7 mouse cellular contexts compared by ENCODE assay signal in the genomic region with DNA sequence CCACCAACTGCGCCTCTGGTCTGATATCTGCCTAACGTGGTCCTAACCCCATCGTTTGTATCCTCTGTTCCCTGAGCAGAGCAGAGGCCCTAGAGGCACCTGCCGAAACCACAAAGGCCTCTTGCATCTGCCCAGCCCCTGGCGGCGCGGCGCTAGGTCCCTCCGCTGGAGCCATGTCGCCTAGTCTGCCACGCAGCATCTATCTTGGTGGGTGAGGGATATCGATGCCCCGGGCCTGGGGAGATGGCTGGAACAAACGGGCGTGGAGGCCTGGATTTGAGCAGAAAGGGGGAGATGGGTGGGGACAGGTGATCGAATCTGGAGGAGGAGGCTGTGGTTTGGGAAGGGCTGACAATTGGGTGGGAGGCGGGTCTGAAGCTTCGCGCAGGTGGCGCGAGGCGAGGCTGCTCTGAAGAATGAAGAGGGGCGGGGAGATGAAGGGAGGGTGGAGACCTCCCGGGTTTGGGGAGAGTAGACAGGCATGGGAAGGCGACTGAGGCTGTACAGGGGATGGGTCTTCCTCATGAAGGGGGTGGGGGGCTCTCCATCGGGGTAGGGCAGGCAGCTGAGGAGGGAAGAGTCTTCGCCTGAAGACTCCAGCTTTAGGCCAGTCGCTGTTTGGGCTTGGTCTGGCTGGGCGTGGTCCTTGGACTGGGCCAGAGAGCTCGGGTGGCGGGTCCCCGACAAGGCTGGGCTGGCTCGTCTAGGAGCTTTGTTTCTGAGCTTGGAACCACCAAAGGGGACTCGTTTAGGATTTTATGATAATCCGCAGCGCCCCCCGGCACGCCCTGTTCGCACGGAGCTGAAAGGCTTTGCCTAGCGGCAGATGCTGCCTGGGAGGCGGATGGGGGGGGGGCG. TPM values are rescaled to one million over a fixed set of nuclear protein-coding genes. Genes with fewer than 3 reads are reported as not detected.
DNase-seq lines count a peak whose midpoint lies in the region; ATAC-seq and TF ChIP-seq lines count a peak whose summit lies in the region.

No protein-coding gene starts in this region.

- ATAC-seq in lung, embryonic 14.5 days (ENCODE audit: insufficient read depth), result peak; percentile 6
- peak; percentile 57 for ATAC-seq in forebrain, embryonic 13.5 days
- no peak for ATAC-seq in intestine, postnatal 0 days
- ATAC-seq in midbrain, embryonic 14.5 days (ENCODE audit: low FRiP score, low TSS enrichment), result peak; percentile 61

- under 1% methylated on average over 43 of the region's 43 CpGs for WGBS in lung, embryonic 14.5 days
- under 1% methylated on average over 43 of the region's 43 CpGs for WGBS in cerebellum, adult 2 months
- WGBS in forebrain, embryonic 13.5 days, result under 1% methylated on average over 41 of the region's 43 CpGs
- under 1% methylated on average over 43 of the region's 43 CpGs for WGBS in intestine, postnatal 0 days
- under 1% methylated on average over 43 of the region's 43 CpGs for whole genome bisulfite sequencing in midbrain, embryonic 14.5 days

- H3K9me3 ChIP-seq in lung, embryonic 14.5 days (ENCODE audit: low read depth, low read length), result no peaks in the 10 kb centered on the region
- H3K9me3 ChIP-seq in forebrain, embryonic 13.5 days (replicated peaks), result no peaks in the 10 kb centered on the region
- no peaks in the 10 kb centered on the region for H3K9me3 ChIP-seq in intestine, postnatal 0 days (ENCODE audit: control insufficient read depth)
- no peaks in the 10 kb centered on the region for H3K9me3 ChIP-seq in midbrain, embryonic 14.5 days (ENCODE audit: control insufficient read depth, low read length)

- H3K9ac ChIP-seq in lung, embryonic 14.5 days, result peak overlapping the region; percentile 47
- H3K9ac ChIP-seq in forebrain, embryonic 13.5 days, result peak overlapping the region; percentile 94
- H3K9ac ChIP-seq in intestine, postnatal 0 days (ENCODE audit: low read depth, low read length), result no peak overlapping the region
- peak overlapping the region; percentile 95 for H3K9ac ChIP-seq in midbrain, embryonic 14.5 days (replicated peaks; ENCODE audit: low read length)

- peak; percentile 41 for DNase-seq in lung, embryonic 14.5 days
- no peak for DNase-seq in lung, postnatal 14 days
- peak; percentile 36 to 55 for DNase-seq in cerebellum, adult 2 months
- DNase-seq in midbrain, embryonic 14.5 days, result peak; percentile 82
- peak; percentile 45 for DNase-seq in thymus, postnatal 14 days

- no peak overlapping the region for H3K27ac ChIP-seq in lung, embryonic 14.5 days (ENCODE audit: low read depth)
- no peak overlapping the region for H3K27ac ChIP-seq in cerebellum, adult 2 months (ENCODE audit: insufficient read depth, low read length)
- H3K27ac ChIP-seq in forebrain, embryonic 13.5 days, result peak overlapping the region; percentile 93
- no peak overlapping the region for H3K27ac ChIP-seq in intestine, postnatal 0 days (ENCODE audit: low read depth, low read length)
- H3K27ac ChIP-seq in midbrain, embryonic 14.5 days (replicated peaks; ENCODE audit: low read depth, low read length), result peak overlapping the region; percentile 96

- no peak for TF ChIP-seq CTCF in lung, embryonic 14.5 days (IDR thresholded peaks at IDR 0.05; ENCODE audit: low read depth)
- TF ChIP-seq CTCF in cerebellum, adult 2 months (IDR thresholded peaks at IDR 0.05; ENCODE audit: borderline replicate concordance, insufficient read depth, low read depth, low read length), result no peak
- 0 out of 2 replicates have a peak, but pooled peaks have one; percentile 2 for TF ChIP-seq CTCF in intestine, postnatal 0 days (IDR thresholded peaks at IDR 0.05; ENCODE audit: low read depth)

- peaks cover 46% of the 10 kb centered on the region for H3K27me3 ChIP-seq in lung, embryonic 14.5 days (ENCODE audit: insufficient read depth, low read length)
- no peaks in the 10 kb centered on the region for H3K27me3 ChIP-seq in cerebellum, adult 2 months (ENCODE audit: control insufficient read depth, insufficient read depth, low read length)
- H3K27me3 ChIP-seq in forebrain, embryonic 13.5 days, result 0 out of 2 replicates have a peak, but pooled peaks cover 4% of the 10 kb centered on the region
- H3K27me3 ChIP-seq in intestine, postnatal 0 days (replicated peaks; ENCODE audit: control insufficient read depth, insufficient read depth, low read length), result peaks cover 52% of the 10 kb centered on the region
- H3K27me3 ChIP-seq in midbrain, embryonic 14.5 days (ENCODE audit: control insufficient read depth, insufficient read depth, low read length), result no peaks in the 10 kb centered on the region

- peak overlapping the region; percentile 41 for H3K4me3 ChIP-seq in lung, embryonic 14.5 days (ENCODE audit: low read depth, low read length)
- peak overlapping the region; percentile 64 for H3K4me3 ChIP-seq in cerebellum, adult 2 months (replicated peaks; ENCODE audit: insufficient read depth, low read depth, low read length)
- H3K4me3 ChIP-seq in forebrain, embryonic 13.5 days, result peak overlapping the region; percentile 88
- H3K4me3 ChIP-seq in intestine, postnatal 0 days (ENCODE audit: low read depth, low read length), result peak overlapping the region; percentile 49
- peak overlapping the region; percentile 83 for H3K4me3 ChIP-seq in midbrain, embryonic 14.5 days (replicated peaks; ENCODE audit: low read depth, low read length)

- H3K4me2 ChIP-seq in lung, embryonic 14.5 days, result peak overlapping the region; percentile 74
- peak overlapping the region; percentile 83 for H3K4me2 ChIP-seq in forebrain, embryonic 13.5 days
- peak overlapping the region; percentile 82 for H3K4me2 ChIP-seq in intestine, postnatal 0 days (replicated peaks; ENCODE audit: low read depth)
- H3K4me2 ChIP-seq in midbrain, embryonic 14.5 days (ENCODE audit: low read length), result peak overlapping the region; percentile 83

- peaks cover 9% of the 10 kb centered on the region for H3K4me1 ChIP-seq in lung, embryonic 14.5 days (ENCODE audit: insufficient read depth)
- H3K4me1 ChIP-seq in cerebellum, adult 2 months (ENCODE audit: control insufficient read depth, insufficient read depth, low read length), result no peaks in the 10 kb centered on the region
- peaks cover 48% of the 10 kb centered on the region for H3K4me1 ChIP-seq in forebrain, embryonic 13.5 days
- peaks cover 8% of the 10 kb centered on the region; the same call in 1 of the 2 replicates for H3K4me1 ChIP-seq in intestine, postnatal 0 days (replicated peaks; ENCODE audit: control insufficient read depth, insufficient read depth, low read length)
- peaks cover 34% of the 10 kb centered on the region for H3K4me1 ChIP-seq in midbrain, embryonic 14.5 days (ENCODE audit: control insufficient read depth, insufficient read depth, low read length)

- TF ChIP-seq POLR2A in cerebellum, adult 2 months (IDR thresholded peaks at IDR 0.05; ENCODE audit: borderline replicate concordance, insufficient read depth, low read length), result no peak

- no peaks in the 10 kb centered on the region for H3K36me3 ChIP-seq in lung, embryonic 14.5 days (ENCODE audit: insufficient read depth)
- peaks cover 10% of the 10 kb centered on the region; the same call in 1 of the 2 replicates for H3K36me3 ChIP-seq in forebrain, embryonic 13.5 days (ENCODE audit: poor library complexity, severe bottlenecking)
- no peaks in the 10 kb centered on the region for H3K36me3 ChIP-seq in intestine, postnatal 0 days (ENCODE audit: control insufficient read depth, insufficient read depth)
- H3K36me3 ChIP-seq in midbrain, embryonic 14.5 days (ENCODE audit: control insufficient read depth, insufficient read depth, low read length), result no peaks in the 10 kb centered on the region

RNA-seq across cellular contexts. Expression of a gene that starts 1.3 kb away (rescaled TPM):
- 6.6 and 7.3 TPM in 2 replicates for polyA plus RNA-seq in lung, embryonic 14.5 days (2014; fragmentation: Nextera tagmentation; extraction: Ambion mirVana)
- polyA plus RNA-seq in cerebellum, adult 2 months (2012; rRNA removed), result 24.2 and 26.5 TPM in 2 replicates
- polyA plus RNA-seq in forebrain, embryonic 13.5 days (2015; fragmentation: Nextera tagmentation; extraction: Ambion mirVana), result 118 and 134 TPM in 2 replicates
- 2.7 and 3.0 TPM in 2 replicates for polyA plus RNA-seq in intestine, postnatal 0 days (2015; fragmentation: Nextera tagmentation; extraction: Ambion mirVana)
- 219 and 240 TPM in 2 replicates for polyA plus RNA-seq in midbrain, embryonic 14.5 days (2014; fragmentation: Nextera tagmentation; extraction: Ambion mirVana)

RNA-seq across cellular contexts. Expression of a gene that starts 46.1 kb away (rescaled TPM):
- polyA plus RNA-seq in lung, embryonic 14.5 days (2014; fragmentation: Nextera tagmentation; extraction: Ambion mirVana), result 416 and 454 TPM in 2 replicates
- polyA plus RNA-seq in cerebellum, adult 2 months (2012; rRNA removed), result 2.3 TPM in 2 replicates
- polyA plus RNA-seq in forebrain, embryonic 13.5 days (2015; fragmentation: Nextera tagmentation; extraction: Ambion mirVana), result 264 and 275 TPM in 2 replicates
- polyA plus RNA-seq in intestine, postnatal 0 days (2015; fragmentation: Nextera tagmentation; extraction: Ambion mirVana), result 62.0 and 79.2 TPM in 2 replicates
- polyA plus RNA-seq in midbrain, embryonic 14.5 days (2014; fragmentation: Nextera tagmentation; extraction: Ambion mirVana), result 40.0 and 65.3 TPM in 2 replicates

Comparison
In these comparisons a context has a peak if more than half of its experiments do, and no peak if none do; other contexts are left out.
1. H3K27ac ChIP-seq: peak in forebrain, embryonic 13.5 days (single experiment) and midbrain, embryonic 14.5 days (single experiment); none in lung, embryonic 14.5 days (single experiment), cerebellum, adult 2 months (single experiment) and intestine, postnatal 0 days (single experiment).
2. RNA of a gene that starts 46.1 kb away (polyA plus RNA-seq): 416 to 454 TPM in lung, embryonic 14.5 days, 264 to 275 TPM in forebrain, embryonic 13.5 days, 62.0 to 79.2 TPM in intestine, postnatal 0 days and 40.0 to 65.3 TPM in midbrain, embryonic 14.5 days; 2.3 TPM in cerebellum, adult 2 months; every median in the first group is over 10 times any median in the second.
3. Peak in every context shown above with its lines, with median percentiles within 50 percentile points of each other: H3K4me2 ChIP-seq and H3K4me3 ChIP-seq.